Mouse (Mus musculus) midbrain, embryonic 12.5 days (tissue): ENCODE measurements around the gene Stbd1. TPM values are rescaled to one million over a fixed set of nuclear protein-coding genes. Genes with fewer than 3 reads are reported as not detected.

ENCODE experiments used
- polyA plus RNA-seq: library from polyadenylated mRNA; unstranded; fragments of >200 nt; fragmentation: Nextera tagmentation; extraction: Ambion mirVana; gene quantifications from 2 replicates; pipeline ENCODE4 v1.2.1, GENCODE M21; 2016

Stbd1 gene
- polyA plus RNA-seq, 1 experiment from 2014 or later, result 6.4 TPM

Other genes starting within 250 kb of the Stbd1 start
- 53.1 and 63.0 TPM in 2 replicates for gene Nup54, start 167.8 kb upstream of the Stbd1 start, polyA plus RNA-seq
- 14.2 and 17.0 TPM in 2 replicates for gene Scarb2, start 96.2 kb upstream of the Stbd1 start, polyA plus RNA-seq
- not detected in 2 replicates for gene Fam47e, start 48.0 kb upstream of the Stbd1 start, polyA plus RNA-seq
- gene Ccdc158, start 72.2 kb downstream of the Stbd1 start, polyA plus RNA-seq, result 0.43 and 0.47 TPM in 2 replicates
- 6.1 and 7.3 TPM in 2 replicates for gene Shroom3, start 80.4 kb downstream of the Stbd1 start, polyA plus RNA-seq